Mouse (Mus musculus) E14TG2a.4 (cell line): Measurements from ENCODE around the gene Rnasel.

Experiments used
- CTCF ChIP-seq: conservative IDR thresholded peaks from 2 replicates; pipeline ENCODE4 v1.5.1; 2014; ENCODE audit warnings: low read length
- NANOG ChIP-seq: IDR thresholded peaks from 2 replicates; pipeline ENCODE4 v1.6.1; 2014; ENCODE audit warnings: borderline replicate concordance, low read length, mixed read lengths
- POU5F1 ChIP-seq: IDR thresholded peaks from 2 replicates; pipeline ENCODE4 v1.6.1; 2014; ENCODE audit warnings: low read length, borderline replicate concordance

DNA sequence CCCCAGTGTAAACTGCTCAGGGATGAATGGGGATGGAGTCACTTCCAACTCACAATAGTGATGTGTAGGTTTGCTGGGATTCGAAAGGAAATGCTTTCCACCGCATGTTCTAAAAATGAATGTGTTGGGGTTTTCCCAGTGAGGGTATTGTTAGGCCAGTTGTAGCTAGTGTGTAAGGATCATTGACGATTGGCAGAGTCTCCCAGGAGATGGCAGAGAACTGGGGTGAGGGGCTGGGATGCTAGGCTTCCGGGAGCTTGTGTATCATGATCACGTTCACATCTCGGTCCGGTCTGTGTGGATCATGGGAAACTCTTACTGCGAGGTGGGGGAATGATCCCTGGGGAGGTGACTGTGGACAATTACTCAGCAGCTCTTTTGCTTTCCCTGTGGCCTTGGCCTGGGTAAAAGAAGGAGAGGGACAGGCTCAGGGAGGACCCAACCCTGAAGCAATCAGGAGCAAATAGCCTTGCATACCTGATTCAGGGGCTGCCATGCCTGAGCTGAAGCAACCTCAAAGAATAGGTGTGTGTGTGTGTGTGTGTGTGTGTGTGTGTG, 46.3 kb upstream of the Rnasel start:
- TF ChIP-seq POU5F1, result no peak
- TF ChIP-seq CTCF, result no peak
- TF ChIP-seq NANOG, result no peak
